Mouse (Mus musculus): ENCODE results near the gene Pcdh8.

GRCm38 (mm10) chr14:79768996-79769395 is 2.1 kb downstream of the Pcdh8 start:
- TF ChIP-seq CTCF (IDR thresholded peaks at IDR 0.05; ENCODE audit: insufficient read depth, low read depth, low read length) (peak; percentile 23; the same call in 1 of the 2 replicates), POLR2A (IDR thresholded peaks at IDR 0.05; ENCODE audit: insufficient read depth, low read depth, low read length) (no peak)
